Mouse (Mus musculus): ENCODE data around the gene Cotl1.

DNA sequence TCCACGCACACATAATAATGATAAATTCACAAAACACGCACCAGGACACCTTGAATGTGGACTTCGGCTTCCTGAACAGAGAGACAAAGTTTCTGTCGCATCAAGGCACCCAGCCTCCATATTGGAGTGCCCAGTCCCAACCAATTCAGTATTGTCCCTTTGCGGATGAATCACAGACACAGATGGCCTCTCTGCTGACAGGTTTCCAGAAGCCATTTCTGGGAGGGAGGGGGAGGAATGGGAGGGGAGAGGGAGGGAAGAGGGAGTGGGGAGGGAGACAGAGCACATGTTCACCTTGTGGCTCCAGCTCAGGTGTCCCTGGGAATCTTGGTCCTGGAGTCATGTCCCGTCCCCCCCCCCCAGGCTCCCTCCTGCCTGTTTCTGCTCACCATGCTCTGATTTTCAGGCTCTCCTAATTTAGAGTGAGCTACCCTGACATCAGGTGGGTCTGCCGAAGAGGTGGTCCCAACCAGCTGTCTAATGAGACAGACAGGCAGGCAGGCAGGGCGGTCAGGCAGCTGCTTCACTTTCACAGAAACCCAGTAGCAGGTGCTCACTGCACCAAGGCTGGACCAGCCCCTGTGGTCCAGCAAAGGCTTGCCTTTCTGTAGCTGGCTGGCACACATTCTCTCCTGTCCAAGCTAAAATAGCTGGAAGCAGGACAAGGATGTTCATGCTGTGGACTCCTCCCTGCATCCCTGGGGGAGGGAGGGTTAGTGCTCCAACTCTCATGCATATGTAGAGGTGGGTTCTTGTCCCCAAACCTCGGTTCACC, 51.5 kb downstream of the Cotl1 start:
- TF ChIP-seq CTCF (IDR thresholded peaks at IDR 0.05; ENCODE audit: low read depth), result no peak
- TF ChIP-seq EP300 (optimal IDR thresholded peaks at IDR 0.05), result no peak

All from stomach, postnatal 0 days (tissue).